Mouse (Mus musculus): ENCODE measurements around the gene Actl10.

The Actl10 gene

DNA sequence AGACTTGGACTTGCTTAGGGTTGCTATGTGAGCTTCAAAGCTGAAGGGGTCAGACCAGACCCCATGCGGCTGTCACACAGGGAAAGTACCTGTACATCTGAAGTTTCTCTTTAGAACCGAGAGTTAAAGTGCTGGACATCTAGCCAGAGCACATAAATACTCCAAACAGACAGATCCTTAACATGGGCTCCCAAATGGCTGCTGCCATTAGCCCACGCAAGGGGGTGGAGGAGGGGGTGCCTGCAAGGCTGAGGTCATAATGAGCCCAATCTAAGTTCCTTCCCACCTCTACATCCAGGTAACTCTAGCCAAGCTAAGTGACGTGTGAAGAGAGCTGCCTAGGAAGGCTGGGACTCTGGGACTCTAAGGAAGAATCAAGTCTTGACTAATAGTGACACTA is at the start of gene Actl10:
TSS of gene Actl10 (plus strand) at position 301 of the 400 bp plus-strand sequence.
- no peak for DNase-seq (ENCODE audit: extremely low read depth, low read depth, low spot score)

DNA sequence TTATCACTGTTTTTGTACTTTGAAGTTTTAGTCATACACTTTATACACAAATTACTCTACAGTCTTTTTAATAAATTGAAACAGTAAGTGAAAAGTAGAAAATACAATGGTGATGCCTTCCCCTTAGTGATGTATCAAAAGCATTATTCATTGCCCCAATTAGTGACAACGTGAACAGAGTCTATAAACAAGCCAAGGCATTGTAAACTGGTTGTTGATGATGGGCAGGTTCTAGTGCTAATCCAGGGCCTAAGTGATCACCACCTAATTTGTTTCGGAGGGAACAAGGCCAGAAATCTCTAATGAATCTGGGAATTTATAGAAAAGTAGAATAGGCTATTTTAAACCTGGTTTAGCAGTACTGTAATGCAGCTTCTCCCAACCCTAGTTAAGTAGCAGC is 44.5 kb upstream of the Actl10 start:
- no peak for DNase-seq (ENCODE audit: extremely low read depth, low read depth, low spot score)

GRCm38 (mm10) chr2:154507566-154508283 is 43.9 kb upstream of the Actl10 start:
- DNase-seq (ENCODE audit: extremely low read depth, low read depth, low spot score) = no peak

DNA sequence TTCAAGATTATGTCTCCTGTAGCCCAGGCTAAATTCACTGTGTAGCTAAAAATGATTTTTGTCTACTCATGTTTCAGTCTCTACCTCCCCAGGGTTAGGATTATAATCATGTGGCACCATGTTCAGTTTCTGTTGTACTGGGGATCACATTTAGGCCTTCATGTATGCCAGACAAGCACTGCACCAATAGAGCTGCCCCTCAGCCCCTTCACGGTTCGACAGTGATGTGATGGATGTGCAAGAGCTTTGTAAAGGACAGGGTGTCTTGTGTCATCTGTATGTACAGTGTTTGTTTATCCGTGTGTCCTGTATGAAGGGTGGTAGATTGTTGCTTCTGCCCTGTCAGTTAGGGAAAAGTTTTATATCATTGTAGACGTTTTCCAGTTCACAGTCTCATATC is 43.1 kb upstream of the Actl10 start:
- no peak for DNase-seq (ENCODE audit: extremely low read depth, low read depth, low spot score)

DNA sequence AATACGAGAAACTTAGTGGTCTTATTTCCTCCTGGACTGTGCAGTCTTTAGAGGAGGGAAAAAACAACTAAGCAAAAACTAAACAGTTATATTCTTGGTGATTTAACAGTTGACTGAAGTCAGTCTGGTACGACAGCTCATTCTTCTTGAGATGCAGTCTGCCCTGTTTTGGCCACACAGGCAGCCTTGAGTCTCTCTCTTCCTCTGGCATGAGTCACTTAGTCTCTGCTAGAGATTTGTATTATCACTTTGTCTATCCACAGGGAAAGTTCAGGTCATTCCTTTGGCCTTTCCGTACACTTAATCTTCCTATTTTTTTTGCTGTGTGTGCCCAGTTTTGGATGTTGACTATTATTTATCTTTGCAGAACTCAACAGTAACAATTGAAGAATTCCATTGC is 41.4 kb upstream of the Actl10 start:
- DNase-seq (ENCODE audit: extremely low read depth, low read depth, low spot score) = no peak

GRCm38 (mm10) chr2:154516944-154517343 is 34.6 kb upstream of the Actl10 start:
- no peak for DNase-seq (ENCODE audit: extremely low read depth, low read depth, low spot score)

DNA sequence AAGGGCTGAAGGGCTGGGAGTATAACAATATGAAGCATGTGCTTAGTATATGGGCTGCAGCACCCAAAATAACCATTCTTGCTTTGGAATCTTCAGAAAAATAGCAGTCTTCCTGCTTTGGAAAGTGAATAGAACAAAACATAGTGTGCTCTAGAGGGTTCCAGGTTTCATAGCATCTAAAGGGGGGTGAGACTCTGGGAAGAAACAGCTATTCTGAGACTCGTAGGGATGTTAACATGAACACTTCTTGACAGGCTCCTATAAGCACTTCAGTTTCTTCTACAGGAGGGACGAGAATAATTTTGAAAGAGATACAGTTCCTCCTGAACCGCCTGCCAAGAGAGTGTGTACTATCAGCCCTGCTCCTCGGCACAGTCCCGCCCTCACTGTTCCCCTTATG is 34.2 kb upstream of the Actl10 start:
- no peak for DNase-seq (ENCODE audit: extremely low read depth, low read depth, low spot score)

DNA sequence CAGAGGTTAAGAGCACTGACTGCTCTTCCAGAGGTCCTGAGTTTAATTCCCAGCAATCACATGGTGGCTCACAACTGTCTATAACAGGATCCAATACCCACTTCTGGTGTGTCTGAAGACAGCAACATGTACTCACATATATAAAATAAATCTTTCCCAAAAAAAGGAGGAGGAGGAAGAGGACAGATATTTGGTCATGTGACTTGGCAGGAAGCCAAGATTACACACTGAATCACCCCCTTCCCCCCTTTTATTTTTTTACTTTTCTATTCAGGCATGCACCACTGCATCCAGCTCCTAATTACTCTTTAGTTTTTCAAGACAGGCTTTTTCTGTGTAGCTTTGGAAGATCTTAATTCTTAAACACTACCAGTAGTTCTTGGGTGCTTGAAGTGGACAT is 30.1 kb upstream of the Actl10 start:
- no peak for DNase-seq (ENCODE audit: extremely low read depth, low read depth, low spot score)

GRCm38 (mm10) chr2:154522334-154522733 is 29.2 kb upstream of the Actl10 start:
- DNase-seq (ENCODE audit: extremely low read depth, low read depth, low spot score) = no peak

- DNase-seq (ENCODE audit: extremely low read depth, low read depth, low spot score) = no peak
Observed at GRCm38 (mm10) chr2:154525285-154525684, 26.3 kb upstream of the Actl10 start.

GRCm38 (mm10) chr2:154526531-154526930 is 25.0 kb upstream of the Actl10 start:
- DNase-seq (ENCODE audit: extremely low read depth, low read depth, low spot score) = no peak

GRCm38 (mm10) chr2:154532888-154533287 is 18.7 kb upstream of the Actl10 start:
- DNase-seq (ENCODE audit: extremely low read depth, low read depth, low spot score) = no peak

DNA sequence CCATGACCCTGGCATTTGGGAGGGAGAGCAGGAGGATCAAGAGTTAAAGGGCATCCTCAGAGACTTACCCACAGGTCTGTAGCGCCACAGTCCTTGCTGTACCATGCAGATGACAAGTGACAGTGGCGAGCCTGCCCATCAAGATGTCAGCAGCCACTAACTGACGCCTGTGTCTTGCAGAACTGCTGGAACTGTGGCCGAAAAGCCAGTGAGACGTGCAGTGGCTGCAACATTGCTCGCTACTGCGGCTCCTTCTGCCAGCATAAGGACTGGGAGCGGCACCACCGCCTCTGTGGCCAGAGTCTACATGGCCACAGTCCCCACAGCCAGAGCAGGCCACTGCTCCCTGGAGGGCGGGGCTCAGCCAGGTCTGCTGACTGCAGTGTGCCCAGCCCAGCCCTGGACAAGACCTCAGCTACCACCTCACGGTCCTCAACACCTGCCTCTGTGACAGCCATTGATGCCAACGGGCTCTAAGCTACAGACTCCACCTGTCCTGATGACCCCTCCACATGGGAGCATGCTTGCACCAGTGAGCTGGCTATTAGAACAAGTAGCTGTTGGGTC is 16.8 kb upstream of the Actl10 start:
- no peak for DNase-seq (ENCODE audit: extremely low read depth, low read depth, low spot score)

DNA sequence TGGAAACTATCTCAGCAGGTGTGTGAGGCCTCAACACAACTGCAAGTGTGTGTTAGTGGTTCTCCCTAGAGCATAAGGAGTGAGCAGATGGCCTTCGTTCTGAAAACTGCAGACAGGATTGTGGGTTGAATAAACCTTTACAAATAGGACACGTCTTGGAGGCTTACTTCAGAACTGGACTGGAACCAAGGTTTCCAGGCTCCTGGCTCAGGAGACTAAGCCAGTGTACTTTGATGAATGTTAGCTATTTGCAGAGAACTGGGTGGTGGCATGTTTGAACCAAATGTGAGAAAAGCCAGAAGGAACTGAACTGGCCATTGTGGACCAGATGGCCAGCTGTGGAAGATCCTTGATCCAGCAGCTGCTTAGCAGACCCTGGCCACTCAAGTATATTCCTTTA is 13.3 kb upstream of the Actl10 start:
- DNase-seq (ENCODE audit: extremely low read depth, low read depth, low spot score) = no peak

DNA sequence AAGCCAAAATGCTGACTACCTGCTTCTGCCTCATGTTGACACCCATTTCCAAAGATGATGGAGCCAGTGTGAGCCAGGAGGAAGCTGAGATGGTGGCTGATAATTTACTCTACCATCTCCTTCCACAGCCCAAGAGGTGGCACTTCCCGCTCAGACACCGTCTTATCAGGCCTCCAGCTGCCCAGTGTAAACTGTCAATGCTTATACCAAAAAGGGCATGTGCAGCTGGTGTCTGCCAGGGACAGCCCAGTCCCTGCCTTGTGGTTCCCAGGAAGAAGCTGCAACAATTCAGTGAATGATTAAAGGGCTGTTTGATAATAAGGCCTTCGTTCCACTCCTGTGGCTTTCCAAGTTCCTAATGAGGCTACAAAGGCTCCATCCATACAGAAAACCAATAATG is 12.9 kb upstream of the Actl10 start:
- no peak for DNase-seq (ENCODE audit: extremely low read depth, low read depth, low spot score)

DNA sequence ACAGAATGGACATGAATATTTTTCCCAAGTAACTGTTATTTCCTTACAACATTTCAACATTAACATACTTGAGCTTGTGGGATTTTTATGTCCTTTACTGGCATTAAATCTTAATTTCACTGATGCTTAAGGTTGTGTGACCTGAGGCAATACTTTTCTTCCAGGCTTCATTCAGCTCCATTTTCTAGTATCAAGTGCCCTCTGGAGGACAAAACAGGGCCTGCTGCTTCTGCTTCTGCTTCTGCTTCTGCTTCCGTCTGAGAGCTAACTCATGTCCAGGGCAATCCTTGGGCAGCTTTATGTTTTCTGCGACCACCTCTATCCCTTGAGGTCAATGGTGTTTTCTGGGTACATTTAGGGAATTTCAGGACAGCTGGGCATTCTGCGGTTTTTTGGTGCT is 11.9 kb upstream of the Actl10 start:
- DNase-seq (ENCODE audit: extremely low read depth, low read depth, low spot score) = no peak

DNA sequence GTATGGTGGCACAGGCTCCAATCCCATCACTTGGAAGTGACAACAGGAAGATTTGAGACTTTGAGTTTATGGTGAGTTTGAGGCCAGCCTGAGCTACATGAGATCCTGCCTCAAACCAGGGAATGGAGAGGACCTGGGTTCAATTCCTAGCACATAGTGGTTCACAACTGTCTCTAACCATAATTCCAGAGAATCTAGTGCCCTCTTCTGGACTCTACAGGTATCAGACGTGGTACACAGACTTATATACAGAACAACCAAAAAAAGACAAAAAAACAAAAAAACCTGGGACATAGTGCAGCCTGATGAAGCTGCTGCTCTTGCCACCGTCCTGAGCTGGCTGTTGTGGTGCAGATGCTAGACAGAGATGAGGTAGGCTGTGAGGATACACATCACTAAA is 9.9 kb upstream of the Actl10 start:
- DNase-seq (ENCODE audit: extremely low read depth, low read depth, low spot score) = no peak

DNA sequence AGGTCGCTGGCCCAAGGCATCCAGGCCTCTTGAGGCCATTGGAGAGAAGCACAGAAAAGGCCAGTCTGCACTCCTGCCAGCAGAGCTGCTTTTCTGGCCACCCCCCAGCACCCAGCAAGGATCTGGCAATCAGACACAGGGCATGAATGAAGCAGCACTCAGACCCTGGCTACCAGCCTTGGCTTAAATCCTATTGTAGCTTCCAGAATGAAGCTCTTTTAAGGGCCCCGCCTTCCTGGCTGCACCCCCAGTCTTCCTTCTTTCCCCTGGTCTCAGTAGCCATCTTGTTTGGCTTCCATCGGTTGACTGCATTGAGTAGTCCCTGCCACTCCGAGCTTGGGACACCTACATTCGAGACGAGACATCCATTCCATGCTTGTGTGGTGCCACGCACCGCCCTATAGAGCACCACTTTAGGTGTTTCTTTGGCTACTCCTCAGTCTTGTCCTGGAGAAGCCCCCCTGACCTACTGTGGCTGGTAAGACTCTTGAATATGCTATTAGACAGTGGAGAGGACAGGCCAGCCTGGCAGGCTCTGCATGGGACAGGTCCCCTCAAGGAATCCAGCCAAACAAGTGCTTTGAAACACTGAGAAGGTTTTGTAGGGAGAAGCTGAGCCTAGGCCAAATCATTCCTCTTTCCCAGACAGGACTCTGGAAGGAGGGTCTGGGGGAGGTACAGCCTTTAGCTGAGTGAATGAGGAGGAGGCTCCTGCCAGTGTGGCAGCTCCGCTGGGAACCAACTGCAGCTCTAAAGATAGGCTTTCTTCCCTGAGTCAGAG is 7.8 kb upstream of the Actl10 start:
- DNase-seq (ENCODE audit: extremely low read depth, low read depth, low spot score) = no peak

- DNase-seq (ENCODE audit: extremely low read depth, low read depth, low spot score) = no peak
Observed at GRCm38 (mm10) chr2:154546711-154547110, 4.9 kb upstream of the Actl10 start, which contains the start of gene 1700003F12Rik. TSS of gene 1700003F12Rik (plus strand) at chr2:154547085.

- no peak for DNase-seq (ENCODE audit: extremely low read depth, low read depth, low spot score)
Observed at GRCm38 (mm10) chr2:154548688-154549087, 2.9 kb upstream of the Actl10 start.

DNA sequence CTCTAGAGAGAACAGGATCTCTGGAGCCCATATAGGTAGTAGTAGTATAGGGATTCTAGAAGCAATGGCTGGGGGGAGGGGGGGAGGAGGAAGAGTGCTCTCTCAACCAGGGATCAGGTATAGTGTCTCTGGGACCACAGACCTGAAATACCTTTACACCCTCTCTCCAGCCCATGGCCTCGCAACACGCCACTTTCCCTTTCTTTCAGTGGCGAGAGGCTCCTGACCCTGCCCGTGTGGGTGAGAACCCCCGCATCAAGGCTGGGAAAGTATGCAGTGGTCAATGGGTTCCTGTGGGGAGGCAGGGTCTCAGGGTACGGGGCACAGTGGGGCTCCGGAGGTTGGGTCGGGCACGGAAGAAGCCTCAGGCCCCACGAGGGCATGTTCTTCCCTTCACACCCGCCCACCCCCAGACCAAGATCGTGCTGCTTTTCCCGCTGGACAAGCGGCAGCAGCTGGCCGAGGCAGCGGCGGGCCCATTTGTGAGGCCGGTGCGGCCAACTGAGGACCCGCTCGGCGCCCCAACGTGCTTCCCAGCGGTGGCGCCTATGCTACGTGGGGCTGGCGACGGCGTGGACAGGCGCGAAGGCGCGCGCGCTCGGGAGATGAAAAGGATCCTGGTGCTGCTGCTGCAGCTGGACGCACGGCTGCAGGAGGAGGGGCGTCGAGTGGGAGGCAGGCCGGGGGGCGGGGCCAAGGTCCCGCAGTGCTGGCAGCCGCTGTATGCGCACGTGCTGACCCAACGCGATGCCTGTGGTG is 2.3 kb upstream of the Actl10 start:
- no peak for DNase-seq (ENCODE audit: extremely low read depth, low read depth, low spot score)

- no peak for DNase-seq (ENCODE audit: extremely low read depth, low read depth, low spot score)
Observed at GRCm38 (mm10) chr2:154549886-154550189, 1.7 kb upstream of the Actl10 start.

Data from fat pad, adult 2 months (tissue).